Mouse (Mus musculus): ENCODE results near the gene Vopp1. TPM values are rescaled to one million over a fixed set of nuclear protein-coding genes. Genes with fewer than 3 reads are reported as not detected.

The Vopp1 gene
- total RNA-seq (2023) = 48.1 TPM

GRCm38 (mm10) chr6:57824422-57825258, at the start of gene Vopp1:
TSS of gene Vopp1 (minus strand) at chr6:57825159.

GRCm38 (mm10) chr6:57850286-57850685, 25.3 kb upstream of the Vopp1 start, which contains the start of gene Vmn1r21:
TSS of gene Vmn1r21 (minus strand) at chr6:57850343.

GRCm38 (mm10) chr6:57702376-57702742, 122.6 kb downstream of the Vopp1 start, which contains the start of gene Lancl2:
TSS of gene Lancl2 (plus strand) at chr6:57702540.

GRCm38 (mm10) chr6:57691467-57692261, 133.3 kb downstream of the Vopp1 start, which contains the start of gene Pyurf:
TSS of gene Pyurf (minus strand) at chr6:57692078.

Other genes starting within 250 kb of the Vopp1 start
- gene Herc6, start 244.2 kb downstream of the Vopp1 start, total RNA-seq (2023) = 46.4 TPM
- gene Pyurf, start 133.1 kb downstream of the Vopp1 start, total RNA-seq (2023) = 3.4 TPM
- 4.5 TPM for gene Lancl2, start 122.6 kb downstream of the Vopp1 start, total RNA-seq (2023)
- not detected for gene Vmn1r21, start 25.2 kb upstream of the Vopp1 start, total RNA-seq (2023)
- not detected for gene Vmn1r22, start 82.9 kb upstream of the Vopp1 start, total RNA-seq (2023)
- not detected for gene Vmn1r23, start 101.7 kb upstream of the Vopp1 start, total RNA-seq (2023)
- gene Vmn1r24, start 136.3 kb upstream of the Vopp1 start, total RNA-seq (2023) = not detected
- gene Vmn1r25, start 155.7 kb upstream of the Vopp1 start, total RNA-seq (2023) = not detected
- gene Vmn1r26, start 190.0 kb upstream of the Vopp1 start, total RNA-seq (2023) = not detected

Measured in CD8-positive naive resting alpha-beta T cell, adult 57 days (primary cell).